Mouse (Mus musculus) naive thymus-derived CD4-positive, alpha-beta T cell, adult 2 months (primary cell): Measurements from ENCODE around the gene Haus5.

Source experiments
- DNase-seq: peaks from one replicate; pipeline ENCODE4 v3.0.0-alpha.2; 2011; ENCODE audit warnings: low read depth

Gene Haus5

GRCm38 (mm10) chr7:30625530-30626384 is 39.0 kb downstream of the Haus5 start, which contains the start of gene Cox6b1:
Gene Cox6b1, minus strand, starts transcription at chr7:30626151.
- DNase-seq = peak; percentile 95

DNA sequence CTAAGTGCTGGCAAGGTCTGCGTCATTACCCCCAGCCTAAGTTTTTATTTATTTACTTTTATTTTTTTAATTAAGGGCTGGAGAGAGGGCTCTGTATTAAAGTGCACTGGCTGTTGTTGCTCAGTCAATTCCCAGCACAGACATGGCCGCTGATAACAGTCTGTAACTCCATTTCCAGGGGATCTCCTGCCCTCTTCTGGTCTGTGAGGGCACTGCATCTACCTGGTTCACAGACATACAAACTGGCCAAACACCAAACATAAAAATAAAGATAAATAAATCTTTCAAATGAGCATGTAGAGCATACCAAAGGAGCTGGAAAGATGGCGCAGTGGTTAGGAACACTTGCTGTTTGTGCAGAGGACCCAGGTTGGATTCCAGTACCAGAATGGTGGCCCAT is 45.6 kb downstream of the Haus5 start:
- DNase-seq = peak; percentile 55

DNA sequence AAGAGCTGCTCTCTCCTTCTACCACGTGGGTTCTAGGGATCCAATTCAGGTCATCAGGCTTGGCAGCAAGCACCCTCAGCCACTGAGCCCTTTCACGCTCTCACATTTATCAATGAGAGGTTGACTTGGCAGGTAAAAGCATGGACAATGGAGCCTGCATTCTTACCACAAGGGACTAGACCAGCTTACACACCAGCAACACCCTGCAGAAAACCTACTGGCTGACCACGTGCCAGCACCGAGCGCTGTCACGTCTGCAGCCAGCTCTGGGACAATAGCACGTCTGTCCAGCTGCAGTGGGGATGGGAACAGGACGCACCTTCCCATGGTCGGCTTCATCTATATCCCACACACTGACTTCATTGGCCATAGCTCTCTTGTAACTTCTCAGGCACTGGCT is 46.1 kb downstream of the Haus5 start:
- no peak for DNase-seq

DNA sequence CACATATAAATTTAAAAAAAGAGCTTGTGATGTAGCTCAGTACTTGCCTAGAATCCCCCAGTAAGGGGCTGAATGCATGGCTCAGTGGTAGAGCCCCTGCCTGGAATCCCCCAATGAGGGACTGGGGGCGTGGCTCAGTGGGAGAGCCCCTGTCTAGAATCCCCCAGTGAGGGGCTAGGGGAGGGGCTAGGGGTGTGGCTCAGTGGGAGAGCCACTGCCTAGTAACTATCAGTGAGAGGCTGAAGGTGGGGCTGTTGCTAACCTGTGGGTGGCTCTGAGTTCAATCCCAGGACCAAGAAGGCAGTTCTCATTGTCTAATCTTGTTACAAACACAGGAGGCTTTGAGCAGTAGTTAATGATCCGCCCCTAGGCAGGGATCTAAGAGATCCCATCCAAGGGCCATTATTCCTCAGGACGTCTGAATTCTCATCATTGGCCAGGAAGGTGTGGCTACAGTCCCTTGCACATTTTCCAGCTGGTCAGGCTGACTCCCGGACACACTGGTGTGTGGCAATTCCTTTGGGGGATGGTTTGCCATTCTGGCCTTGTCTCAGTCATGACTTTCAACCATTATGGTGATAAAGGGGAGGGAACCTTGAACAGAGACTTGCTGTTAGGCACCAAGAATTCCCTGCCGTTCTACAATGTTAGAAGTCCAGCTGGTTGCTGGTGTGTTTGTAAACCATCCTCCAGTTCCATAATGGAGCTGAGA is 49.6 kb downstream of the Haus5 start:
- DNase-seq = no peak

GRCm38 (mm10) chr7:30614454-30614853 is 50.3 kb downstream of the Haus5 start:
- peak; percentile 60 for DNase-seq

DNA sequence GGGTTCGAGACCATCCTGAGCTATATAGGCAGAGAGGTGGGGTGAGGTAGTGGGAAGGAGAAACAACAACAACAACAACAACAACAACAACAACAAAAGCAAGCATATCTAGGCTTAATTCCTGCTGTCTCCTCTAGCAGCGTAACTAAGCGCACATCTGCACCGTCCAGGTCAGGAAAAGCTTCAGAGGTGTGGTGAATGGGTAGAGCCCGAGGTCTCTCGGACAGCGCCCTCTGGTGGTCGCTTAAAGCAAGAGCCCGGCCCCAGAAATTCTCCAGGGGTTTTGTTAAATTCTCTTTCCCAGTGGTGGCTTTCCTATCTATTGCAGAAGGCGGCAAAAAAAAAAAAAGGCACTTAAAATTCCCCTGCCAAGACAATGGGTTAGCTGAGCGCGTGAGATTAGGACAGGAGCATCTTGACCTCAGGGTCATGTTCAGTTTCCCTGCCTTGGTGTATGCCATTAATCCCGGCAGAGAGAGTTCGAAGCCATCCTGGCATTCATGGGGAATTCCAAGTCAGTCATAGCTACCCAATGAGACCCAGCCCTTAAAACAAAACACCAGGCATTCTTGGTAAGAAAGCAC is 51.2 kb downstream of the Haus5 start:
- DNase-seq = peak; percentile 76

GRCm38 (mm10) chr7:30612654-30613402 is 52.0 kb downstream of the Haus5 start, which contains the start of gene Upk1a:
Gene Upk1a, minus strand, starts transcription at chr7:30612847.
- no peak for DNase-seq

- DNase-seq = no peak
Observed at GRCm38 (mm10) chr7:30610043-30610442, 54.8 kb downstream of the Haus5 start.

GRCm38 (mm10) chr7:30608476-30608875 is 56.3 kb downstream of the Haus5 start:
- DNase-seq = no peak

- peak; percentile 79 for DNase-seq
Observed at GRCm38 (mm10) chr7:30607706-30608309, 57.0 kb downstream of the Haus5 start.

DNA sequence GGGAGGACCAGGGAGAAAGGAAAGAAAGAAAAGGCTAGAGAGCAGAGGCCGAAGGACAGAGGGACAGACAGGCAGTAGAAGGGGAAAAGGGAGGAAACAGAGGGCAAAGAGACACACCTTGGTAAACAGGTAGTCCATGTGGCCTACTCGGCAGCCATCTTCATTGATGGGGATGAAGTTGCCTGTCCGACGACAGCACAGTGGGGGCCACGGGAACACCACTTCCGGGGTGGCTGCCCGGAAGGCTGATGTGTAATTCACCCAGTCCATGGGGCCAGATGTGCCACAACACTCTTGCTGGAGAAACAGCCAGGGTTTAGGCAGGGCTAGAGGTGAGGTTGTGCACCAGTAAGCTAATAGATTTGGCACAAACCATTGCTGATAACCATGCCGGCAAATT is 59.9 kb downstream of the Haus5 start:
- DNase-seq = no peak

GRCm38 (mm10) chr7:30604424-30604823 is 60.4 kb downstream of the Haus5 start:
- no peak for DNase-seq
